Mouse (Mus musculus) C2C12 (cell line): Measurements from ENCODE around the gene Eps15l1. TPM values are rescaled to one million over a fixed set of nuclear protein-coding genes. Genes with fewer than 3 reads are reported as not detected.

ENCODE experiments used
- H3K27me3 ChIP-seq: one replicate; pipeline ENCODE4 v1.6.1; 2011; ENCODE audit not compliant: control insufficient read depth, insufficient read depth, insufficient read length
- H3K36me3 ChIP-seq: one replicate; pipeline ENCODE4 v1.6.1; 2011; ENCODE audit not compliant: control insufficient read depth, insufficient read depth
- H3K4me3 ChIP-seq: one replicate; pipeline ENCODE4 v1.5.1; 2011; ENCODE audit warnings: mild to moderate bottlenecking, control low read depth; ENCODE audit not compliant: poor library complexity, insufficient read depth, severe bottlenecking
- H3K79me2 ChIP-seq: one replicate; pipeline ENCODE4 v1.6.1; 2011; ENCODE audit not compliant: control insufficient read depth, insufficient read depth
- H3K79me3 ChIP-seq: one replicate; pipeline ENCODE4 v1.6.1; 2011; ENCODE audit warnings: low read depth, control low read depth
- H3ac ChIP-seq: one replicate; pipeline ENCODE3; 2011; ENCODE audit warnings: low read depth; ENCODE audit not compliant: control insufficient read depth, insufficient read length
- CEBPB ChIP-seq: IDR thresholded peaks from one replicate; pipeline ENCODE4 v1.6.1; 2011; ENCODE audit warnings: low read depth, mild to moderate bottlenecking, control low read depth, moderate library complexity
- CTCF ChIP-seq: IDR thresholded peaks from one replicate; pipeline ENCODE4 v1.5.1; 2011; ENCODE audit not compliant: control insufficient read depth, insufficient read depth, insufficient read length
- FOSL1 ChIP-seq: IDR thresholded peaks from one replicate; pipeline ENCODE4 v1.8.0; 2011; ENCODE audit warnings: mild to moderate bottlenecking, low read length; ENCODE audit not compliant: poor library complexity, insufficient read depth, severe bottlenecking
- MAX ChIP-seq: IDR thresholded peaks from one replicate; pipeline ENCODE4 v1.6.1; 2011; ENCODE audit warnings: mild to moderate bottlenecking, control low read depth
- MYOD1 ChIP-seq: IDR thresholded peaks from one replicate; pipeline ENCODE4 v1.6.1; 2011; ENCODE audit warnings: low read depth; ENCODE audit not compliant: control insufficient read depth, insufficient read length
- MYOG ChIP-seq: IDR thresholded peaks from one replicate; pipeline ENCODE4 v1.6.1; 2011; ENCODE audit not compliant: control insufficient read depth, insufficient read length; ENCODE audit errors: extremely low read depth
- USF1 ChIP-seq: IDR thresholded peaks from one replicate; pipeline ENCODE4 v1.6.1; 2011; ENCODE audit warnings: low read depth, mild to moderate bottlenecking, control low read depth, moderate library complexity
- polyA plus RNA-seq: library from polyadenylated mRNA; unstranded; fragments of >200 nt; fragmentation: generic; extraction: Trizol; gene quantifications from one replicate; pipeline ENCODE4 v1.2.1, GENCODE M21; 2012; ENCODE audit warnings: missing spikeins

The Eps15l1 gene
- polyA plus RNA-seq, 1 experiment, result 29.4 TPM

- Histone ChIP-seq H3K36me3 (peaks cover 21% of the 10 kb centered on the region), H3K4me3 (no peak overlapping the region), H3K79me3 (no peaks in the 10 kb centered on the region), H3ac (no peak overlapping the region), H3K27me3 (no peaks in the 10 kb centered on the region), H3K79me2 (no peaks in the 10 kb centered on the region)
- TF ChIP-seq FOSL1 (no peak), CEBPB (no peak), MYOD1 (no peak), MAX (no peak), USF1 (no peak), CTCF (no peak), MYOG (no peak)
These were observed 67.0 kb downstream of the Eps15l1 start for GRCm38 (mm10) chr8:72354272-72354671.

- no peaks in the 10 kb centered on the region for H3K79me3 ChIP-seq
These were observed 67.6 kb downstream of the Eps15l1 start for GRCm38 (mm10) chr8:72353700-72354045.

GRCm38 (mm10) chr8:72352951-72353699, 68.1 kb downstream of the Eps15l1 start:
- H3K36me3 ChIP-seq, result peaks cover 15% of the 10 kb centered on the region
- H3K27me3 ChIP-seq, result no peaks in the 10 kb centered on the region
- no peaks in the 10 kb centered on the region for H3K79me3 ChIP-seq
- no peak overlapping the region for H3K4me3 ChIP-seq
- H3K79me2 ChIP-seq, result no peaks in the 10 kb centered on the region
- TF ChIP-seq MYOG (no peak), MAX (no peak), CEBPB (no peak), FOSL1 (no peak), USF1 (no peak), CTCF (no peak)
- no peak overlapping the region for H3ac ChIP-seq

More at GRCm38 (mm10) chr8:72353700-72354045, 67.6 kb downstream of the Eps15l1 start:
- H3K79me2 ChIP-seq, result no peaks in the 10 kb centered on the region
- no peaks in the 10 kb centered on the region for H3K27me3 ChIP-seq
- H3ac ChIP-seq, result no peak overlapping the region
- no peak overlapping the region for H3K4me3 ChIP-seq
- peaks cover 16% of the 10 kb centered on the region for H3K36me3 ChIP-seq
- no peak for TF ChIP-seq CEBPB
- TF ChIP-seq CTCF, result no peak

DNA sequence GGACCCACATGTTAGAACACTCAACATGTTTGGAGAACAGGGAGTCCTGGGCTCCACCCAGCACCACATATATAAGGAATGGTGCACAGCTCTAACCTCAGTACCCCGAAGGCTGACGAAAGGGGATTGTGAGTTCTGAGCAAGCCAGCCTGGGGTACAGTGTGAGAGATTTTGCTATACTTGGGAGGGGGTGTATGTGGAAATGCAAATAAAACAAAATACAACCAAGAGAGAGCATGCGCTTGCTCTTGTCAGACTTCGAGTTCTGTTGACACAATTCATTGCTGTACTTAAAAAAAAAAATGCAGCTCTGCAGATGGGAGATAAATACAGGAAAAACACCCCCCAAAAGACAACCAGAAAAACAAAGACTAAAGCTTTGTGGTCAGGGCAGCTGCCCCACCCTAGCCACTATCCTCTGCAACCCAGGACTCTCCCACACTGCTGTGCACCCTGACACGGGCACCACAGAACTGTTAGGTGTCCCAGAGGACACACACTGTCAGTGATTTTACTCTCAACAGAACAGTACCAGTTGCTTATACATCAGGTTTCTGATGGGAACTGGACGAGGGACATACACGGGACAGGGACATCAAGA, 69.8 kb downstream of the Eps15l1 start:
- no peak for TF ChIP-seq CTCF
- no peak for TF ChIP-seq MAX
- no peak for TF ChIP-seq MYOD1
- no peak for TF ChIP-seq MYOG
- TF ChIP-seq FOSL1, result no peak
- TF ChIP-seq USF1, result no peak
- no peak for TF ChIP-seq CEBPB
- H3K36me3 ChIP-seq, result peaks cover 13% of the 10 kb centered on the region
- H3K4me3 ChIP-seq, result no peak overlapping the region
- no peaks in the 10 kb centered on the region for H3K27me3 ChIP-seq
- no peaks in the 10 kb centered on the region for H3K79me3 ChIP-seq
- H3ac ChIP-seq, result no peak overlapping the region
- no peaks in the 10 kb centered on the region for H3K79me2 ChIP-seq

DNA sequence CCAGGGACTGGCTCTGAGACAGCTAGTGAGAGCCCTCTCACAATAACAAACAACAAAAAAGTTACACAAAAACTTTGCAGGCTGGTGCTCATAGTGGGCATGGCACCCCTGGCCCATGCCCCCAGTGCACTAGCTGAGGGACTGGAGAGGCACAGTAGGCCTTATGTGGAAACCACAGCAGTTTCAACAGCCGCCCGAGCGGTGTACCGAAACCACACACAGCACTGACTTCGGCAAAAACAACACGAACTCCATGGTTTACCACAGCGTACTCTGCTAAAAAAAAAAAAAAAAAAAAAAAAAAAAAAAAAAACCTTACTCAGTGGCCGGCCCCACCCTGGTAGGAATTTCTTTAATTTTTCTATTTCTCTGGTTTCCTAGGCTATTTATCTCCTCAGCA, 70.5 kb downstream of the Eps15l1 start:
- H3K79me2 ChIP-seq, result no peaks in the 10 kb centered on the region
- no peak overlapping the region for H3K4me3 ChIP-seq
- H3K79me3 ChIP-seq, result no peaks in the 10 kb centered on the region
- H3K27me3 ChIP-seq, result no peaks in the 10 kb centered on the region
- TF ChIP-seq MYOD1 (no peak), MAX (no peak), CEBPB (no peak), USF1 (no peak), FOSL1 (no peak), CTCF (no peak), MYOG (no peak)
- H3K36me3 ChIP-seq, result peaks cover 7% of the 10 kb centered on the region
- no peak overlapping the region for H3ac ChIP-seq

- Histone ChIP-seq H3K79me2 (no peaks in the 10 kb centered on the region), H3K79me3 (no peaks in the 10 kb centered on the region), H3ac (no peak overlapping the region), H3K36me3 (peaks cover 4% of the 10 kb centered on the region), H3K4me3 (no peak overlapping the region), H3K27me3 (no peaks in the 10 kb centered on the region)
- no peak for TF ChIP-seq FOSL1
- no peak for TF ChIP-seq CEBPB
- no peak for TF ChIP-seq CTCF
- no peak for TF ChIP-seq USF1
- TF ChIP-seq MYOG, result no peak
- TF ChIP-seq MAX, result no peak
- TF ChIP-seq MYOD1, result no peak
These were observed 71.4 kb downstream of the Eps15l1 start for GRCm38 (mm10) chr8:72349838-72350237.
